Mouse (Mus musculus) embryonic facial prominence, embryonic 13.5 days (tissue): ENCODE results near the gene Ints5. TPM values are rescaled to one million over a fixed set of nuclear protein-coding genes. Genes with fewer than 3 reads are reported as not detected.
A peak's percentile ranks its signal among the peaks of the same experiment; 100 is the strongest.

ENCODE experiments used
- ATAC-seq: fragments of 200-750 bp; cut with Nextera tagmentation; 2 replicates; pipeline ENCODE4 v1.8.0; 2017; ENCODE audit warnings: low read depth; ENCODE audit not compliant: insufficient number of reproducible peaks, insufficient read depth, low FRiP score, low TSS enrichment
- H3K27ac ChIP-seq: fragments of 300-500 bp; sonication (generic); 2 replicates; pipeline ENCODE4 v1.5.1; 2015; ENCODE audit warnings: moderate library complexity, mild to moderate bottlenecking, inconsistent platforms
- H3K27me3 ChIP-seq: fragments of 300-500 bp; sonication (generic); 2 replicates; pipeline ENCODE4 v1.6.1; 2015; ENCODE audit warnings: mild to moderate bottlenecking, inconsistent platforms
- H3K36me3 ChIP-seq: fragments of 300-500 bp; sonication (generic); 2 replicates; pipeline ENCODE4 v1.6.1; 2015; ENCODE audit warnings: mild to moderate bottlenecking, inconsistent platforms
- H3K4me1 ChIP-seq: fragments of 300-500 bp; sonication (generic); 2 replicates; pipeline ENCODE4 v1.6.1; 2015; ENCODE audit warnings: inconsistent platforms
- H3K4me2 ChIP-seq: fragments of 300-500 bp; sonication (generic); 2 replicates; pipeline ENCODE4 v1.6.1; 2015; ENCODE audit warnings: moderate library complexity, mild to moderate bottlenecking, inconsistent platforms
- H3K4me3 ChIP-seq: fragments of 300-500 bp; sonication (generic); 2 replicates; pipeline ENCODE4 v1.5.1; 2015; ENCODE audit warnings: mild to moderate bottlenecking, inconsistent platforms
- H3K9ac ChIP-seq: fragments of 300-500 bp; sonication (generic); 2 replicates; pipeline ENCODE4 v1.6.1; 2015; ENCODE audit warnings: mild to moderate bottlenecking, inconsistent platforms
- H3K9me3 ChIP-seq: fragments of 300-500 bp; sonication (generic); 2 replicates; pipeline ENCODE4 v1.6.1; 2016; ENCODE audit warnings: inconsistent platforms
- WGBS: fragments of 180-500 bp; shearing (Covaris S2); methylation state at CpG from one replicate; pipeline ENCODE4 v1.1.7; 2015; ENCODE audit warnings: mixed read lengths; 5-methylcytosine and 5-hydroxymethylcytosine counted together
- polyA plus RNA-seq: library from polyadenylated mRNA; unstranded; fragments of >200 nt; fragmentation: Nextera tagmentation; extraction: Ambion mirVana; gene quantifications from 2 replicates; pipeline ENCODE4 v1.2.1, GENCODE M21; 2015

Gene Ints5
- polyA plus RNA-seq, 1 experiment from 2014 or later: 42.6 TPM

GRCm38 (mm10) chr19:8870838-8871237, 22.0 kb upstream of the Ints5 start:
- peak overlapping the region; percentile 73 for H3K27ac ChIP-seq

DNA sequence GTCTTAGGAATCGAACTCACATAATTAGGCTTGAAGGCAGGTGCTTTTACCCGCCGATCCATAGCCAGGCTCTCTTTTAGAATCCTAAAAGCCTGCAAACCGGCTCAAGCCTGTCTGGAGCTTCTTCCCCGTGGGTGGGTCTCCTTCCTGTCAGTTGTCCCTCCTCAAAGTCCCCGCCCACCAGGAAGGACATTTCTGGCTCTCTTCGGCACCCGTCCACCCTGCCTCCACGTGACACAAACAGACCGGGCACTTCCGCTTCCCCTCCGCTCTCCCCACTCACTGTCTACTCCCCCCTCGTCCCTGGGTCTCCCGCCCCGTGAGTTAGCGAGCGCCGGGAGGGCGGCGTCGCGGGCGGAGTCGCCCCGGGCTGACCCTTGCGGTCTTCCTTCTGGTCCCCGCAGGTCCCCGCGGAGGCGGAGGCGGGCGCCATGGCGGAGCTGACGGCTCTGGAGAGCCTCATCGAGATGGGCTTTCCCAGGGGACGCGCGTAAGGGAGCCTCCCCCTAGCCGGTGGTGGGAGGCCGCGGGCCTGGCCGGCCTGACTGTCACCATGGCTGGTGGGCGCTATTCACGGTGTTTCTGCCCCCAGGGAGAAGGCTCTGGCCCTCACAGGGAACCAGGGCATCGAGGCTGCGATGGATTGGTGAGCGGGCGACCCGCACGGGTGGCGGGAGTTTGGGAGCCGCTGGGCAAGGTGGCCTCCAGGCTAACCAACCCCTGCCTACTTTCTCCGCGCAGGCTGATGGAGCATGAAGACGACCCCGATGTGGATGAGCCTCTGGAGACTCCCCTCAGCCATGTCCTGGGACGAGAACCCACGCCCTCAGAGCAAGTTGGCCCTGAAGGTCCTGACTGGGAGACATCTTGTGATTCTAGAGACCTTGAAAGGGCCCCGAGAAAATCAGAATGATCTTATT, 21.3 kb upstream of the Ints5 start, which contains the start of gene Ubxn1:
Gene Ubxn1 (plus strand): TSS at position 230 of the 920 bp plus-strand sequence.
- Histone ChIP-seq H3K27me3 (no peaks in the 10 kb centered on the region), H3K4me3 (peak within 1 kb of the TSS; percentile 83), H3K9me3 (no peaks in the 10 kb centered on the region), H3K4me2 (peak within 1 kb of the TSS; percentile 85), H3K27ac (peak within 1 kb of the TSS; percentile 73), H3K4me1 (peaks cover 12% of the 10 kb centered on the region), H3K36me3 (peaks cover 35% of the 10 kb centered on the region), H3K9ac (peak within 1 kb of the TSS; percentile 92)
- WGBS: 2% methylated on average over 59 of the region's 59 CpGs
- peak; percentile 95 for ATAC-seq

More at GRCm38 (mm10) chr19:8870838-8871237, 22.0 kb upstream of the Ints5 start:
- peak overlapping the region; percentile 85 for H3K4me2 ChIP-seq
- H3K4me3 ChIP-seq: peak overlapping the region; percentile 83
- WGBS: 55% methylated on average over 9 of the region's 9 CpGs
- H3K27me3 ChIP-seq: no peaks in the 10 kb centered on the region
- H3K9ac ChIP-seq: peak overlapping the region; percentile 92
- peaks cover 12% of the 10 kb centered on the region for H3K4me1 ChIP-seq
- H3K36me3 ChIP-seq: peaks cover 28% of the 10 kb centered on the region
- no peaks in the 10 kb centered on the region for H3K9me3 ChIP-seq
- no peak for ATAC-seq

- WGBS: 72% methylated on average over 10 of the region's 10 CpGs
- H3K9me3 ChIP-seq: no peaks in the 10 kb centered on the region
- H3K27ac ChIP-seq: peak overlapping the region; percentile 73; the same call in 1 of the 2 replicates
- H3K4me1 ChIP-seq: peaks cover 12% of the 10 kb centered on the region
- H3K9ac ChIP-seq: peak overlapping the region; percentile 92
- no peak for ATAC-seq
- peaks cover 41% of the 10 kb centered on the region for H3K36me3 ChIP-seq
- no peaks in the 10 kb centered on the region for H3K27me3 ChIP-seq
- peak overlapping the region; percentile 85 for H3K4me2 ChIP-seq
- peak overlapping the region; percentile 83 for H3K4me3 ChIP-seq
Measured at GRCm38 (mm10) chr19:8872266-8872840, 20.5 kb upstream of the Ints5 start.

DNA sequence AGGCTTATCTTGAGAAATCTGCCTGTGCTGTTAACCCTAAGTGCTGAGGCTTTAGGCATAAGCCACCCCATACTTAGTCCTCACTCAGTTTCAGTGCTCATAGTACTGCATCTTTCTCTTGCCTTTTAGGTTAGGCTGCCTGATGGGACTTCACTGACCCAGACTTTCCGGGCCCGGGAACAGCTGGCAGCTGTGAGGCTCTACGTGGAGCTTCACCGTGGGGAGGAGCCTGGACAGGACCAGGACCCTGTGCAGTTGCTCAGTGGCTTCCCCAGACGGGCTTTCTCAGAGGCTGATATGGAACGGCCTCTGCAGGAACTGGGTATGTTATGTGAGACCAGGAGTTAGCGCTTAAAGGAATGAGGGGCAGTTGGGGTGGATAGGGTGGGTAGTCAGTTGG, 17.8 kb upstream of the Ints5 start:
- Histone ChIP-seq H3K9ac (no peak overlapping the region), H3K27me3 (no peaks in the 10 kb centered on the region), H3K4me1 (peaks cover 19% of the 10 kb centered on the region), H3K4me3 (no peak overlapping the region), H3K36me3 (peaks cover 55% of the 10 kb centered on the region), H3K4me2 (no peak overlapping the region), H3K9me3 (no peaks in the 10 kb centered on the region), H3K27ac (no peak overlapping the region)
- ATAC-seq: no peak
- 92% methylated on average over 7 of the region's 7 CpGs for WGBS

DNA sequence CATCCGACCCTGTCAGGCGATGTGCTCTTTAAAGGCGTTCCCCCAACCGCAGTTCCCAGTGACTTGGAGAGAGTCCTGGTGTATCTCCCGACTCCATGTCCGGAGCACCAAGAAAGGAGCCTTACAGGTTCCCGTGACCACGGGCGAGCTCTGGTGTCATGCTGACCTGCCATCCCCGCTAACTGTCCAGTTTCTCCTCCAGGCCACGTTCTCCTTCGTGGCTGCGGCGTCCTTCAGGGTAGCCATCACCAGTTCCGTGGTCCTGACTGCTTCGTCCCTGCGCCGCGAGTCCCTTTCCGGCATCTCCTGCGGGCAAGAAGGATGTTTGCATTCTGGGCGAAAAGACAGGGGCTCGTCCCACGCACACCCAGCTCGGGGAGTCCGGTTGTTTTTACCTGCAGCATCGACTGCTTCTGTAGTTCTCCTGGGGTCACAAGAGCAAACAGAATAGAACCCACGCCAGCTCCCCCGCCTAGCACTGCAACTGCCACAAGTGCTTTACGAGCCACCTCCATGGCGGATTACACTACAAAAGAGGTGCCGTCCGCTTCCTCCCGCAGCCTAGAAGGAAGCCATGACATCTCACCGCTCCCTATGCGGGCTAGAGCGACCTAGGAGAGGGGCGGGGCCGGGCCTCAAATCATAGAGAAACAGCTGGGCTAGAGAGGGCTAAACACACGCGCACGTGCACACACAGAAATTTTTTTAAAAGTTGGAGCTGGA, 12.3 kb upstream of the Ints5 start, which contains the start of gene Uqcc3:
Gene Uqcc3 (minus strand): TSS at position 613 of the 723 bp plus-strand sequence.
- ATAC-seq: peak; percentile 91
- H3K9ac ChIP-seq: peak within 1 kb of the TSS; percentile 93
- peak within 1 kb of the TSS; percentile 83 for H3K27ac ChIP-seq
- H3K36me3 ChIP-seq: peaks cover 30% of the 10 kb centered on the region
- H3K4me2 ChIP-seq: peak within 1 kb of the TSS; percentile 87
- no peaks in the 10 kb centered on the region for H3K27me3 ChIP-seq
- H3K4me3 ChIP-seq: peak within 1 kb of the TSS; percentile 86
- H3K9me3 ChIP-seq: no peaks in the 10 kb centered on the region
- peaks cover 9% of the 10 kb centered on the region for H3K4me1 ChIP-seq
- under 1% methylated on average over 42 of the region's 42 CpGs for WGBS

DNA sequence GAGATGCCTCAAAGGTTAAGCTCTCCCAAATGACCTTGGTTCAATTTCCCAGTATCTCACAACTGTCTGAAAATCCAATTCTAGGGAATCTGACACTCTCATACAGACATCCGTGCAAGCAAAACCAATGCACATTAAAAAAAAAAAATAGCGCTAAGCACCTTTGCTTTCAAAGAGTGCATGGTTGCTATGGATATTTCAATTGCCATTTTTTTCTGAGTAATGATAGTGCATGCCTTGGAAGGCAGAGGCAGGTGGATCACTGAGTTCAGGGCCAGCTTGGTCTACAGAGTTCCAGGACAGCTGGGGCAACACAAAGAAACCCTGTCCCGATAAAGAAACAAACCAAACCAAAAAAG, 11.8 kb upstream of the Ints5 start:
- H3K27ac ChIP-seq: no peak overlapping the region
- H3K4me3 ChIP-seq: peak overlapping the region; percentile 86
- H3K27me3 ChIP-seq: no peaks in the 10 kb centered on the region
- 20% methylated on average over 3 of the region's 3 CpGs for WGBS
- H3K9me3 ChIP-seq: no peaks in the 10 kb centered on the region
- peak overlapping the region; percentile 93 for H3K9ac ChIP-seq
- peaks cover 9% of the 10 kb centered on the region for H3K4me1 ChIP-seq
- peak overlapping the region; percentile 87 for H3K4me2 ChIP-seq
- peaks cover 25% of the 10 kb centered on the region for H3K36me3 ChIP-seq
- ATAC-seq: no peak

- peaks cover 10% of the 10 kb centered on the region for H3K36me3 ChIP-seq
- H3K9ac ChIP-seq: no peak within 1 kb of the TSS
- ATAC-seq: no peak
- WGBS: 79% methylated on average over 3 of the region's 3 CpGs
- no peaks in the 10 kb centered on the region for H3K9me3 ChIP-seq
- H3K4me2 ChIP-seq: no peak within 1 kb of the TSS
- no peak within 1 kb of the TSS for H3K27ac ChIP-seq
- no peak within 1 kb of the TSS for H3K4me3 ChIP-seq
- peaks cover 19% of the 10 kb centered on the region for H3K4me1 ChIP-seq
- H3K27me3 ChIP-seq: no peaks in the 10 kb centered on the region
Measured at GRCm38 (mm10) chr19:8883616-8884015, 9.2 kb upstream of the Ints5 start, which contains the start of the genes Lbhd1 and Gm49403. Lbhd1 (plus strand) TSS chr19:8883732. Gm49403 (plus strand) TSS chr19:8883930.

DNA sequence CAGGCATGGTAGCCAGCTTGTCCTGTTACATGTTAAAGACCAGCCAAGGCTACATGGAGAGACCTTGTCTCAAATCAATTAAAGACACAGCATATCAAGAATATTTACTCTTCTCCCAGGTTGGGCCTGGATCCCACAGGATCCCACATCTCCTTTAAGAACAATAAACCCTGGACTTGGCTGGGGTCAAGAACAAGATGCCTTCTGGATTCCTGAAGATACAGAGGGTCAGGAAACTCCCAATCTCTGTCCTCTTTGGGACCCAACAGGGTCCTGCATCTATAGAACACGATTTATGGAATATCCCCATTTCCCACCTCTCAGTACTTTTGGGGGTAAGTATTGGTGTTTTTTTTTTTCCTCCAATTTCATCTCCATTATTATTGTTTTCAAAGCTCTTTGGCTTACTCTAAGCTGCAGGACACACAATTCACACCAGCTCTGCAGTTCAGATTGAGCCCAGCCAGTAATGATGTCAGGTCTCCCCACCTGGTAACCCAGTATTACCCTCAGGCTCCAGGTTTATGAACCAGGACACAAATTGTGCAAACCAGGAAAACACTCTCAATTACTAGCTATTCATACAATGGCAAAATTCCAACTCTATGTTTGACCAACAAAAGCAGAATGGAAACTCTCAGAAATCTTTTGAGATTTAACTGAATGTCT, 5.8 kb upstream of the Ints5 start:
- Histone ChIP-seq H3K4me3 (peak overlapping the region; percentile 71), H3K27me3 (no peaks in the 10 kb centered on the region), H3K4me2 (peak overlapping the region; percentile 67), H3K27ac (peak overlapping the region; percentile 91), H3K9me3 (no peaks in the 10 kb centered on the region), H3K9ac (peak overlapping the region; percentile 93; the same call in 1 of the 2 replicates), H3K4me1 (peaks cover 17% of the 10 kb centered on the region), H3K36me3 (peaks cover 16% of the 10 kb centered on the region)
- no peak for ATAC-seq
- 45% methylated on average over 1 of the region's 1 CpGs for WGBS

GRCm38 (mm10) chr19:8887585-8888463, 5.0 kb upstream of the Ints5 start:
- no peaks in the 10 kb centered on the region for H3K9me3 ChIP-seq
- H3K36me3 ChIP-seq: peaks cover 16% of the 10 kb centered on the region
- H3K27me3 ChIP-seq: no peaks in the 10 kb centered on the region
- peak overlapping the region; percentile 91 for H3K27ac ChIP-seq
- H3K4me3 ChIP-seq: peak overlapping the region; percentile 71
- no peak for ATAC-seq
- H3K4me2 ChIP-seq: peak overlapping the region; percentile 67
- WGBS: 14% methylated on average over 19 of the region's 19 CpGs
- H3K9ac ChIP-seq: peak overlapping the region; percentile 93
- H3K4me1 ChIP-seq: peaks cover 17% of the 10 kb centered on the region
